Mouse (Mus musculus) bone marrow macrophage, adult 2 months (primary cell): ENCODE data around the gene Sec63.

ENCODE experiments used
- CTCF ChIP-seq: IDR thresholded peaks from 2 replicates; pipeline ENCODE4 v1.5.1; 2012; ENCODE audit warnings: low read depth, mild to moderate bottlenecking, low read length, moderate library complexity
- POLR2A ChIP-seq: IDR thresholded peaks from 2 replicates; pipeline ENCODE4 v1.6.1; 2012; ENCODE audit warnings: mild to moderate bottlenecking, low read depth, low read length, borderline replicate concordance

DNA sequence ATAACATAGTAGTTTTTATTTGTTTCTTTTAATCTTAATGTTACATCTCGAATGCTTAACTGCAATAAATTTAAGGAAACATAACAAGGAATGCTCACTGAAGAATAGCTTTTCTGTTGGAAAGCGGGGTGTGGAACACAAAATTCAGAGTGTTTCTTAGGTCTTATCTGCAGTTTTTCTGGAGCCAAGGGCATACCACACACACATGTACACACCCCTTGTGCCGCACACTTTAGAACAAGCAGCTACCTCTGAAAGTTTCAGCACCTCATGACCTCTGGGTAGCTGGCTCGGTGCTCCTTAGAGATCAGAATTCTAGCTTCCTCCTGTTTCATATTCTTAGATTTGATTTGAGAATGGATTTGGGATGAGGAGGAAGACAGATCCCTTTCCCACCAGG, 101.5 kb downstream of the Sec63 start:
- TF ChIP-seq POLR2A, result no peak
- TF ChIP-seq CTCF, result no peak
